Mouse (Mus musculus): ENCODE measurements around the gene Itln1. TPM values are rescaled to one million over a fixed set of nuclear protein-coding genes. Genes with fewer than 3 reads are reported as not detected.

Itln1 gene
- not detected in 2 replicates for total RNA-seq (2015)
- not detected in 2 replicates for total RNA-seq (2017)

DNA sequence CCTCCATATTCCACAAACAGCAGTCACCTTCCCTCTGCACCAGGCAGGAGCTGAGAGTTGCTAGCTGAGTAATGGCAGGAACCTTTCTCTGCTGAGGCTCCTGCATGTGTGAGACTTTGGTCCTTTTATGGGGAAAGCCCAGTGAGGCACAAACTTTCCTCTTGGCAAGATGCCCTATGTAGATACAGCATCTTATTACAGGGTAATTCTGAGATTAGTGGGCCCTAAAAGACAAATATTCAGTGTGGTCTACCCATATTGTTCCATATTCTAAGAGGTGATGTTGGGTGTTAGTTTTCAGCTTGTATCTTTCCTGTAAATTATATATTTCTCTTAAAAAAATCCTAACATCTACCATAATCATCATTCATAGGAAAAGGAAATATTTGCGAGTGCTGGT is at the start of gene Itln1:
Itln1 (minus strand) TSS at position 101 of the 400 bp plus-strand sequence.
- no peak for ATAC-seq (ENCODE audit: poor library complexity, severe bottlenecking)

DNA sequence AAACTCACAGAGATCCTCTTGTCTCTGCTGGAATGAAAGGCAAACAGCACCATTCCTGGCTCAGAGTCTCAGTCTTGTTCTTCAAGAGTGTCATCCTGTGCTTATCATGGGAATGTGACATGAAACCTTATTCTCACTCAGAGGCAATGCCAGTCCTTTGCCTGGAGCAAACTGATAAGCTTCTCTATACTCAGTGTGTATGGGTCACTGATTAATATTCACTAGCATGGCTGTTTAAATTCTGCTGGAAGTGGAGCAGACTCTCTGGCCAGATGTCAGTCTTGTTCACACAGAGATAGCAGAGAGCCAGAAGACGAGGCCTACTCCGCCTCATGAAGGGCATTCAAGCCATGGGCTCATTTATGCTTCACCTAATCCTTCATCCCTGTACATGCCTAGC is 49.5 kb upstream of the Itln1 start:
- ATAC-seq (ENCODE audit: poor library complexity, severe bottlenecking): no peak

DNA sequence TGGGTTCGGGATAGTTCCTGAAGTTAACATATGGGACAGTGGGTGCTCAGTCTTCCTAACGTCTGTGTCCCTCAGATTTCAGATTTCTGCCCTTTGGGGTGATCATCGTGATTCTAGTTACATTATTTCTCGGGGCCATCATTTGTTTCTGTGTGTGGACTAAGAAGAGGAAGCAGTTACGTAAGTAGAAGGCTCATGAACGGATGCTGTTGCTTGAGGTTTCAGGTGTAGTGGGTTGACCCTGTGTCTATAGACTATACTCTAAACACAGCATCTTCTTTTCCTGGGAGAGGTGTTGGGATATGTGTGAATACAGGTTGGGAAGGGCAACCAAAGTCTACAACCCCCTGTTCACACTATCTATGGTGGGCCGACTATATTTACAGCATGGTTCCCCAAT is 42.1 kb upstream of the Itln1 start:
- peak; percentile 68 for ATAC-seq (ENCODE audit: poor library complexity, severe bottlenecking)

DNA sequence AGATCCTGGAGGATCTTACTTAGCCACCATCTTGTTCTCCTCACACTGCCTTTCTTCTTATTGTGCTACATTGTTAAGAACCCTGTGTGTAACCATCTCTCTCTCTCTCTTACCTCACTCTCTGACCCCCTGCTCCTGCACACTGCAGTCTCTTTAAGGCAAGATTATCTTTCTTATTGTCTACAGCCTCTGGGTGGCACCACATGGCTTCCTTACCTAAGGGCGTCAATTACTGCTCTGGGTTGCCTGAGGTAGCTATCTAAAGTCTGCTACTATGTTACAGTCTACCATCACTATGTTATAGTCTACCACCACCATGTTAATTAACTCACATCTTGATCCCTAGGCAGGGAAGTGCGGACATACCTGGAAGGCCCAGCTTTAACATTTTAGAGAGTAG is 33.3 kb upstream of the Itln1 start:
- ATAC-seq (ENCODE audit: poor library complexity, severe bottlenecking): no peak

DNA sequence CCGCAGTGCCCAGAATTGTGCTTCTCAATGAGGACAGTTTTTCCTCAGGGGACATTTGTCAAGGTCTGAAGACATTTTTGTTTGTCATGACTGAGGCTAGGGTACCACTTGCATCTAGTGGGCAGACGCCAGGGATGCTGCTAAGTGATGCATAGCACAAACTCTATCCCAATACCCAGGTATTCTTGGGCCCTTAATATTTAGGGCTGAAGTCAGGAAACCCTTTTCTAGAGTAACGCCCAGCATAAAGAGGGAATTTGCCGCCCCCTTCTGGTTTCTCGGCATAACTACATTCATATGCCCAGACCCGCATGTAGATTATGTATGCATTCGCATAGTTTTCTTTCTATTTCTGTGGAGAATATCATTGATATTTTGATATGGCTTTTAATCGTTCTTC is 31.7 kb upstream of the Itln1 start:
- peak; percentile 56 for ATAC-seq (ENCODE audit: poor library complexity, severe bottlenecking)

DNA sequence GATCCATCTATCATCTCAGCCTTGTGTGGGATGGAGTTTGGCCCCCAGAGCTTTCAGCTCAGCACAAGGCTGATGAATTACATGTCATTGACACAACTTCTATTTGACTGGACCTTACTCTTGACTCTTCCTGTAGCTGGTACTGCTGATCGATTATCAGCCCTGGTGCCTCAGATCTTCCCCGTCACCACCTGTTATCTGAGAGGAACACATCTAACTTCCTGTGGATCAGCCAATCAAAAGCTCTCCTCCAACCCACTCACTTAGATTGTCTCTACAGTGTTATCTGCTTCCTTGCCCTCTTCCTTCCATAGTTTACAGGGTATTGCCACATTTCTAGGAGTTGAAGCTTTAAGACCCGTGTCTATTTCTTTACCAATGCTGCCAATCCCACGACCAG is 30.8 kb upstream of the Itln1 start:
- ATAC-seq (ENCODE audit: poor library complexity, severe bottlenecking): no peak

DNA sequence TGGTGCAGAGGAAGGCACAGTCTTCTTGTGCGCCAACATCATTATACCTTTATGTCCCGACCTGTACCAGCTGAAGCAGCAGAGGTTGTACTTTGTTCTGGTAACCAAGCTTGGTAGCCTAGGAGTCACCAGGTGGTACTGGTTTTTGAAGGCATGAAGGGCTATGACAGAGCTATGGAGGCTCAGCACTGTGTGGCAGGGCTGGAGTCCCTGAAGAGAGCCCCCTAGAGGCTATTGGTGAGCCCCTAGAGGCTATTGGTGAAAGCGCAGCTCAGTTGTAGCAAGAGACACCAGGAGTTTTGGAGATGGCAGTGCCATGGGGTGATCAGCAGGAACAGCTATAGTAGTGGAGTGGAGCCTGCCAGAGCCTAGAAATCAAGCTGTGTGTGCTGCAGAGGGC is 29.2 kb upstream of the Itln1 start:
- ATAC-seq (ENCODE audit: poor library complexity, severe bottlenecking): peak; percentile 71

DNA sequence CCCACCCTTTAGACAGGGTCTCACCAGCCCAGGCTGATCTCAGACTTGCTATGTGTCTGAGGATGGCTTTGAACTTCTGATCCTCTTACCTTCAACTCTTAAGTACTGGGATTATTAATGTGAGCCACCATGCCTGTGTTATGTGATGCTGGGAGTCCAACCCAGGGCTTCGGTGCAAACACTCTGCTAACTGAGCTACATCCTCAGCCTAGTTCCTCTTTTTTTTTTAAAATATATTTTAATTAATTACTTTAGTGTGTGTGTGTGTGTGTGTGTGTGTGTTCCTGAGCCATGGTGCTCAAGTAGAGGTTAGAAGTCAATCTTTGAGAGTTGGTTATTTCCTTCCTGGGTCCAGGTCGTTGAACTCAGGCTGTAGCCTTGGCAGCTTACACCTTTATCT is 27.9 kb upstream of the Itln1 start:
- ATAC-seq (ENCODE audit: poor library complexity, severe bottlenecking): no peak

DNA sequence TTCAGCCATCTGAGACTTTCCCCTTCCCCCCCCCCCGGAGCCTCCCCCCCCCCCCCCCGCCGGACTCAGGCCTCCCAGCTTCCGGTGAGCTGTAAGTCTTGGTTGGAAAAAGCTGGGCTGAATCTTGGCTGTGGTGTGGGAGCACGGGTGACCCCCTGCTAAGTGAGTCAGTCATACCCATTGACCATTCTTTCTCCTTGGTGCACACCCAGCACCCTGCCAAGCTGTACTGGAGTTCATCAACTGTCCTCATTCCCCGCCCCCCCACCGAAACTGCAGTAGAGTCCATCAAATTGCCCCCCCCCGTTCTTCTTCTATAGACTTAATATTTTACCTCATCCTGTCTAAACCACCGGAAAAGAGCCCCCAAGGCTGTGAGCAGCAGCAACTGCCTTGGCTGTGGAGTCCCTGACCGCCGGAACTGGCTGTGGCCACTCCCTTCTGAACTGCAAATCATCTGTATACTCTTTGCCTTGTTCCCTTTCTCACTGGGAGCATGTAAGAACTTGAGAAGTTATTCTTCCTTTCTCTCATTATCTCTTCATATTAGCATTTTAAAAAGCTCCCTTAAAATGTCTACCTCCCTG is 26.6 kb upstream of the Itln1 start:
- ATAC-seq (ENCODE audit: poor library complexity, severe bottlenecking): peak; percentile 32

DNA sequence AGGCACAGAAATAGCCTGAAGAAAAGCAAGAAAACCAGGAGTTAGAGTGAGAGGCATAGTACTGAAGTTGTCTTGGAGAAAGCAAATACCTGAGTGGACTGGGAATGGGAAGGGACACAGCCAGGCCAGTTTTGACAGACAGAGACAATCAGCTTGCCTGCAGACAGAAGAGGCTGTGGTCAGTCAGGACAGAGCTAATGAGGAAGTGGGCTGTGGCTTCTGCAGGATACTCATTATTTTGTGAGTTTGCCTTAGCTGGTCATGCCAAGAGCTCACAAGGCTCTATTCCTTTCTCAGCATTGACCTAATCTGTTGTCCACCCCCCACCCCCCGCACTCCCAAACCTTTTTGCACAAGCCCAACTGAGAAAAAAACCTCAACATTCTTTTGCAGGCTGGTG is 26.1 kb upstream of the Itln1 start:
- peak; percentile 48 for ATAC-seq (ENCODE audit: poor library complexity, severe bottlenecking)

DNA sequence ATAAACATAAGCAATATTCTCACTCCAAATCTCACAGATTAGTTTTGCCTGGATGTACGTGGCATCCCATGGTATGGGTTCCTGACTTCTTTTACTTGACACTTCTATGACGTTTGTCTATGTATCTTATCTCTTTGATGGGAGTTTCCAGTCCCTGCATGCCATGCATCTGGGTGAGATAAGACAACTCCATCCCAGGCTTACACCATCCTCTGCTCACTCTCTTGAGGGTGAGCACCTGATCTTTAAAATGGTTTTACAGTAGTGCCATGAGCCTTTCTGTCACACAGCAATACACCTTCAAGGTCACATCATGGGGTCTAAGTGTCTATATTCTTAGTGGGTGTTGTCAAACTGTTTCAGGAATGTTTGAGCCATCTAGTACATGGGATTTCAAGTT is 25.2 kb upstream of the Itln1 start:
- no peak for ATAC-seq (ENCODE audit: poor library complexity, severe bottlenecking)

DNA sequence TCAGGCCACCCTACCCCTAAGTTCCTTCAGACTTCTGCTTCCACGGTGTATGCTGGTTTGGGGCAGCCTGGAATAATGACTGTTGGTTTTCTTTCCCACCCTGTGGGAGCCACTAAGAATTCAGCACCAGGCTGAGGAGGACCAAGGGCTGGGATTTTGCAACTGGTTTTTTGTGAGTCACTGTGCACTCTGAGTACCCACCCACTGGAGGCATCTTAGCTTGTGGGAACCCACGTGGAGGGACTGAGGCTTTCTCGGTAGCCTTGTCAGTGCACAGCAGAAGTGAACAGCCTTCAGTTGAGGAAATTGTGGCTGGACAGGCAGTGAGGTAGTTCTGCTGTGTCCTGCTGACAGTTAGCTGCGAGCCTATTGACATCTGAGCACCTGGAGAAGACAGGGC is 23.8 kb upstream of the Itln1 start, which contains the start of gene Cd244a:
Cd244a (plus strand) TSS at position 296 of the 400 bp plus-strand sequence.
- peak; percentile 83 for ATAC-seq (ENCODE audit: poor library complexity, severe bottlenecking)

DNA sequence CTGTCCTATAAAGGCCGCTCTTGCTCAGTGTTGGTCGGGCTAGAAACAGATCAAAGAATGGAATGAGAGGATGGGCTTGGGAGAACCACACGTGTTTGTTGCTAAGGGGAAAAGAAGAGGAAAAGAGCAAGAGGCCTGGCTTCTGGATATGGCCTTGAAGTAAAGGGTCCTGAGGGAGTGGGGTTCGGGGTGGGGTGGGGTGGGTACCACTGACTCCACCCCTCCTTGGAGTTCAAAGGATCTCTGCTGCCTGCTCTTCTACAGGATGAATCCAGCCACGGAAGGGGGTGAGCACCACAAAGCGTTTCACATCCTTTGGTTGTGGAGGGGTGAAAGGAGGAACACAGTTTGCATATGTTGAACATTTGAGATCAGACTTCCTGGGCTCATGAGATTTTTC is 23.3 kb upstream of the Itln1 start:
- ATAC-seq (ENCODE audit: poor library complexity, severe bottlenecking): no peak

DNA sequence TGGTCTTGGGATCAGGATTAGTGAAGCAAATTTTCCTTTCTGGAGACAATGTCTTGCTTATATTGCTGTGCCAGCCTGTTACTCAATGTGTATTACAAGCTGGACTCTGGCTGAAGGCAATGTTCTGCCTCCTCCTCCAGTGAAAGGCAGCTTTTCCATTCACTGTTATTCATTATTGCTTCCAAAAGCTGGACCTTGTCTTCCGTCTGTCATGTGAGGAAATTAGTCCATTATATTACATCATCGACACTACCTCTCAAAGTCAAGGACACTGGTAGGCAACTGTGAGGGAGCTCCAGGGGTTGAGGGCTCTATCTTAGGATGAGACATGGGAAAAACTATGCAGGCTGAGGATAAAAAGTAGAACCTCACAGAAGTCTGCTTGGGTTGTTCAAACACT is 21.3 kb upstream of the Itln1 start:
- no peak for ATAC-seq (ENCODE audit: poor library complexity, severe bottlenecking)

DNA sequence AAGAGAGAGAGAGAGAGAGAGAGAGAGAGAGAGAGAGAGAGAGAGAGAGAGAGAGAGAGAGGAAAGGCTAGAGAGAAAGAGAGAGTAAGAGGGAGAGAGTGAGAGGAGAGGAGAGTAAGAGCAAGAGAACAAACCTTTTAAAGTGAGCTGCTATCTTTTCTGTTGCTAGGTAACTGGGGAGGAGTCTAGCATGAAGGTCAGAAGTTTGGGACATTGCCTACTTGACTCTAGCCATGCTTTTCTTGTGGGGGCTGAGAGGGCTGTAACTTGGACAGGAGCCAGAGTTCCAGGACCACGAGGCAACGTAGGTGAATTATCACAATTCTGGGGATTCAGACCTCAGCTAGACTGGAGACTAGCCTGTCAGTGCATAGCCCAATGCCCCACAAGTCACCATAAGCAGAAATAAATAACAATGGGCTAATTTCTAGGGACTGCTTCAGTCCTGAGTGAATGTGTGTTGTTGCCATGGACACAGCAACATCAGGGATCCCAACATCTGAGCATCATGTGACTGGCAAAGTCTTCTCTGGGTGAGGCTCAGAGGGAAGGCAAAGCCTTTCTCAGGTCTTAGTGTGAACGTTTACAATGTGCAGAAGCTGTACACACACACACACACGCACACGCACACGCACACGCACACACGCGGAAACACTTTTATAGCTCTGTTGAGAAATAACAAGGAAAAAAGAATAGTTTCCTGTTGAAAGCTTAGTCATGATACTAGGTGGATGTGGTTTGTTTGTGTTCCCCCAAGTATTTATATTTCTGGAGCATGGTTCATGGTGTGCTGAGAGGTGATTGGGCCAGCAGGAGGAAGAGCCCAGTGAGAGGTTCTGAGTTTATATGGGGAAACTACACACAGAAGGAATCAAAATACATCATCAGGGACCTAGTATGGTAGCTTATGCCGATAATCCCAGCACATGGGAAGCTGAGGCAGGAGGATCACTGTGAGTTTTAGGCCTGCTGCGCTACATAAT is 18.6 kb upstream of the Itln1 start:
- ATAC-seq (ENCODE audit: poor library complexity, severe bottlenecking): 0 out of 2 replicates have a peak, but pooled peaks have one; percentile 14

DNA sequence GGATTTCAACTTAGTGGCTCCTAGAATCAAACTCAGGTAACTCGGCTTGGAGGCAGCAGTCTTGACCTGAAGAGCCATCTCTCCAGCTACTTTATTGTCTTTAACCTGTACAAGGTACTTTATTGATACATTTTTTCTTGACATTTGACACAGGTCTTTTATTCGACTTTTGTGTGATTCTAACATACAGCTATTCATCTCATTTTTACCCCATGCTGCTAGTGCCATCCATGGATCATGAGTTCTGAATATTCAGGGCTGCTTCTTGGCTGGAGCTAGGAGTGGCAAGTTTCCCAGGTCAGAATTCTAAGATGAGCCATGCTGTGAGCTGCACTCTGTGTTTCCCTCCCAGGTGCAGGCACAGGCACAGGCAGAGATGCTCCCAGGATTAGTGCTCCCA is 17.1 kb upstream of the Itln1 start:
- ATAC-seq (ENCODE audit: poor library complexity, severe bottlenecking): no peak

DNA sequence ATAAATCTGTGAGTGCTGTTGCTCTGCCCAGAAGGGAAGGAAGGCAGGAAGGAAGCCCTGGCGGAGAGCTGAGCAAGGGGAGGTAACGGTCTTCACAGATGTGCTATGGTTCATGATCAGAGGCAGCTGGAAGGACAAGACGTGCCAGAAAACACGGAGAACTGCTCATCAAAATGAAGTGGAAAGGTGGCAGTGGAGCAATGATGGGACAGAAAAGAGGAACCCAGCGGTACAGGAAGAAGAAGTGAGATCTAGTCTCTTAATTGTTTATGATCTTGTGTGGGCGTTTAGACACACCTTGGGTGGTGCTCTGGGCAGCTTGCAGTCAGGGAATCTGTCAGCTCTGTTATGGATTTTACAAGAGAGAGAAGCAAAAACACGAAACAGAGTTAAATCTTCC is 16.2 kb upstream of the Itln1 start:
- peak; percentile 88 for ATAC-seq (ENCODE audit: poor library complexity, severe bottlenecking)

DNA sequence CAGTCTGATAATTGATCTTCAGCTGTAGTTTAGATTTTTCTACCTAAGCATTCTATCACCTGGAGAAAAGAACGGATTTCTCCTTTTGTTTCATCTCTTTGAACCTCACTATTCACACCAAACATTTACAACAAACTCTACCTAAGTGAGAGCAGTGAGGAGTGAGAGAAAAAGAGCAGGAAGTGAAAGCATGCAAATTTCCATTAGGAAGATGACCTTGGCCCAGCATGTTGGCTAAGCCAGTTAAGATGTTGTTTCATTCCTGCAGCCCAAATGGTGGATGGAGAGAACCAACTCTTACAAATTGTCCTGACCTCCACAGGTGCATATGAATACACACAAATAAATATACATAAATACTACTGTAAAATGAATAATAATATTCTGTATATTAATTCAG is 5.6 kb upstream of the Itln1 start:
- no peak for ATAC-seq (ENCODE audit: poor library complexity, severe bottlenecking)

DNA sequence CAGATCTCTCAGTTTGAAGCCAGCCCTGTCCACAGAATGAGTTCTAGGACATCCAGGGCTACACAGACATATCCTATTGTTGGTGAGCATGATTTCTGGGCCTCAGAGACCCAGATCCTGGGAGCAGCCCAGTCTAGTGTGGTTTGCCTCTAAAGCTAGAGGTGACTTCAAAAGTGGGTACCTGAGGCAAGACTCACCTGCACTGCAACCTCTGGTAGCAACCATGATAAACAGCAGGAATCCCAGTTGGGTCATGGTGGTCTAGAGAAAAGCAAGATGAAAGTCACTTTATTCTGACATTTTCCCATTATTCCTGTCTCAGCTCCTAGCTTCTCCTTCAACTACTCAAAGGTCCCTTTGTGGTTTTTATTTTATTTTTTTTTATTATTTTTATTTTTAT is 537 bp downstream of the Itln1 start:
- ATAC-seq (ENCODE audit: poor library complexity, severe bottlenecking): no peak

DNA sequence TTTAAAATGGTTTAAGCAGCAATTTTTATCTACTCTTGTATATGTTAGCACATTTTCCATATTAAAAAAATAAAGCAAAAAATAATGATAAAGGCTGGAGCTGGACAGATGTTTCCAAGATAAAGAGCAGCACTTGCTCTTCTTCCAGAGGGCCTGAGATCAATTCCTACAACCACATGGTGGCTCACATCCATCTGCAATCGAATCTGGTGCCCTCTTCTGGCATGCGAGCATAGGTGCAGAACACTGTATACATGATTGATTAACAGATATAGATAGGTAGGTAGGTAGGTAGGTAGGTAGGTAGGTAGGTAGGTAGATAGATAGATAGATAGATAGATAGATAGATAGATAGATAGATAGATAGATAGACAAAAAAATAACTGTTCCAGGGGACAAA is 2.3 kb downstream of the Itln1 start:
- no peak for ATAC-seq (ENCODE audit: poor library complexity, severe bottlenecking)

DNA sequence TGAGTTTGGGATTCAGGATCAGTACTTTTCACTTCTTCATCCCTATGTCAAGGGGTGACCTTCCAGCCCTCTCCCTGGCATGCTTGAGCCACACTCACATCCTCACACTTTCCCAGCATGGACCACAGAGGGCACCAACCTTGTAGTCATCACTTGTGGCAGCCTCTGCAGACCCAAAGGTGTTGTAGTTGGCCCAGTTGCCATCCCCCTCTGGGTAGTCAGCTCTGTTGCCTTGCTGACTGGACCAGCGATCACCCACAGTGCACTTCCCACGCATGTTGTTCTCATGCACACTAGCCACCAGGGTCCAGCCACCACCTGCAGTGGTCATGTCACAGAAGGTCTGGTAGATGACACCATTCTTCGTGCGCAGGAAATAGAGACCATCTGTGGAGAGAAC is 3.7 kb downstream of the Itln1 start:
- no peak for ATAC-seq (ENCODE audit: poor library complexity, severe bottlenecking)

DNA sequence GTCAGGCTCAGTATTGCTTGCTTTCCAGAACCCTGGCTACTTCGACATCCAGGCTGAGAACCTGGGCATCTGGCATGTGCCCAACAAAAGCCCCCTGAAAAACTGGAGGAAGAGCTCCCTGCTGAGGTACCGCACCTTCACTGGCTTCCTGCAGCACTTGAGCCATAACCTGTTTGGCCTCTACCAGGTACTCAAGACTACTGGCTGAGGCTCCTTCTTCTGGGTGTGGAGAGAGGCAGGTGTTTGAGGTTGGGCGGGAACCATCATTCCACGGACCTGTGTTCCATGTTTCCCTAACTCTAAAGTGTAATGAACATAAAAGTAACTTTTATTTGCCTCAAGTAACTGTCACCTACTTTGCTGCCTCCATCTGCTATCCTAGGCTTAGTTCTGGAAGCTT is 19.5 kb downstream of the Itln1 start:
- ATAC-seq (ENCODE audit: poor library complexity, severe bottlenecking): no peak

Data from megakaryocyte, adult 5-6 weeks (primary cell).